In the genomic region with DNA sequence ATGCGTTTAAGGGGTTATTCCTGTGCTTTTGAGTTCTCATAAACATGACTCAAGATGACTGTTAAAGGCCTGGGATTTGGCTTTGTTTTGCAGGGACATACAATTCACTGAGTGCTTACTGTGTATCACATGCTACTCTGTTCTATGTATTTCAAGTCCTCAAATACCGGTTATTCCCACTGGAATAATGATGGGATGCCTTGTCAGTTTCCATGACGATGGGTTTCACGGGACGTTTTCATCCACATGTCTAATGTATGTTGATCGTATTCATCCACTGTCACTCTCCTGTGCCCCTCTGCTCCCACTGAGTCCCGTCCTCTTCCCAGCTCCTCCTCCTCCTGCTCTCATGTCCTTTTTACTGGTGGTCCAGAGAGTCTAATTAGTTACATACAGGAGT, we compare ENCODE assay signal across 29 mouse cellular contexts. TPM values are rescaled to one million over a fixed set of nuclear protein-coding genes. Genes with fewer than 3 reads are reported as not detected.
A peak's percentile ranks its signal among the peaks of the same experiment; 100 is the strongest.
DNase-seq lines count a peak whose midpoint lies in the region; ATAC-seq and TF ChIP-seq lines count a peak whose summit lies in the region.
"Had no signal": no experiment of that assay in that cellular context is flagged by ENCODE, and none has a peak within 500 bp of the region (broad histone marks: within the 10 kb centered on the region; RNA-seq: fewer than 3 reads in every experiment).

No protein-coding gene starts in this region.

- DNase-seq in hindbrain, embryonic 10.5 days (ENCODE audit: low spot score) = peak; percentile 38
- no peak for DNase-seq in layer of hippocampus, adult 2 months (ENCODE audit: low spot score in 2 of 2)
- DNase-seq in layer of hippocampus, adult 18-20 months (ENCODE audit: low spot score in 2 of 2) = no peak
- DNase-seq in midbrain, embryonic 14.5 days = peak; percentile 64
- DNase-seq in midbrain, embryonic 10.5 days (ENCODE audit: low spot score) = no peak
- peak; percentile 61 for DNase-seq in brain, embryonic 14.5 days (ENCODE audit: low read depth)
- no peak for DNase-seq in thymus, postnatal 10 days (ENCODE audit: low spot score in 2 of 2)
- DNase-seq: adrenal gland, postnatal 10 days; adrenal gland, postnatal 36 days; B cell, adult 2 months; cerebellum, adult 11 months; cerebellum, adult 2 months; cerebellum, adult 9-11 months; cerebellum, postnatal 25 days; forebrain, postnatal 0 days; gastrocnemius, adult 2 months; gastrocnemius, postnatal 14 days; heart, postnatal 14 days; heart, postnatal 4 days had no signal

- H3K4me1 ChIP-seq in hindbrain, embryonic 10.5 days (replicated peaks) = peaks cover 49% of the 10 kb centered on the region
- peaks cover 8% of the 10 kb centered on the region for H3K4me1 ChIP-seq in hindbrain, embryonic 16.5 days (ENCODE audit: control insufficient read depth, insufficient read depth, low read depth, low read length)
- peaks cover 32% of the 10 kb centered on the region for H3K4me1 ChIP-seq in midbrain, embryonic 14.5 days (ENCODE audit: control insufficient read depth, insufficient read depth, low read length)
- peaks cover 38% of the 10 kb centered on the region for H3K4me1 ChIP-seq in midbrain, embryonic 10.5 days

- H3K9ac ChIP-seq in hindbrain, embryonic 16.5 days (ENCODE audit: low read depth, low read length) = no peak overlapping the region
- H3K9ac ChIP-seq in midbrain, embryonic 14.5 days (replicated peaks; ENCODE audit: low read length) = no peak overlapping the region
- H3K9ac ChIP-seq: embryonic facial prominence, embryonic 12.5 days; embryonic facial prominence, embryonic 15.5 days; forebrain, postnatal 0 days; heart, embryonic 13.5 days had no signal

- H3K36me3 ChIP-seq in hindbrain, embryonic 10.5 days = no peaks in the 10 kb centered on the region
- H3K36me3 ChIP-seq in hindbrain, embryonic 16.5 days (ENCODE audit: control insufficient read depth, insufficient read depth, low read length) = no peaks in the 10 kb centered on the region
- H3K36me3 ChIP-seq in midbrain, embryonic 14.5 days (ENCODE audit: control insufficient read depth, insufficient read depth, low read length) = no peaks in the 10 kb centered on the region
- no peaks in the 10 kb centered on the region for H3K36me3 ChIP-seq in midbrain, embryonic 10.5 days
- H3K36me3 ChIP-seq: embryonic facial prominence, embryonic 12.5 days; embryonic facial prominence, embryonic 15.5 days had no signal

- H3K27ac ChIP-seq in hindbrain, embryonic 10.5 days = 0 out of 2 replicates have a peak overlapping the region, but pooled peaks have one; percentile 78
- H3K27ac ChIP-seq in hindbrain, embryonic 16.5 days (ENCODE audit: low read depth, low read length) = no peak overlapping the region
- peak overlapping the region; percentile 69 for H3K27ac ChIP-seq in layer of hippocampus, adult 2 months
- H3K27ac ChIP-seq in midbrain, embryonic 14.5 days (replicated peaks; ENCODE audit: low read depth, low read length) = peak overlapping the region; percentile 39
- no peak overlapping the region for H3K27ac ChIP-seq in midbrain, embryonic 10.5 days (replicated peaks)
- H3K27ac ChIP-seq: embryonic facial prominence, embryonic 12.5 days; embryonic facial prominence, embryonic 15.5 days; gastrocnemius, adult 2 months; heart, embryonic 13.5 days; hindbrain, postnatal 0 days had no signal

- TF ChIP-seq POLR2A in brain, embryonic 14.5 days (IDR thresholded peaks at IDR 0.05; ENCODE audit: borderline replicate concordance, extremely low read depth, insufficient read depth, insufficient read length, poor library complexity, severe bottlenecking) = no peak

- peaks cover 9% of the 10 kb centered on the region; the same call in 1 of the 2 replicates for H3K27me3 ChIP-seq in hindbrain, embryonic 10.5 days (ENCODE audit: insufficient read depth, poor library complexity, severe bottlenecking)
- H3K27me3 ChIP-seq in hindbrain, embryonic 16.5 days (replicated peaks; ENCODE audit: control insufficient read depth, insufficient read depth, low read length) = no peaks in the 10 kb centered on the region
- H3K27me3 ChIP-seq in midbrain, embryonic 14.5 days (ENCODE audit: control insufficient read depth, insufficient read depth, low read length) = no peaks in the 10 kb centered on the region
- H3K27me3 ChIP-seq in midbrain, embryonic 10.5 days (ENCODE audit: low read depth, poor library complexity, severe bottlenecking) = no peaks in the 10 kb centered on the region
- H3K27me3 ChIP-seq: CH12.LX; embryonic facial prominence, embryonic 12.5 days; embryonic facial prominence, embryonic 15.5 days; heart, embryonic 13.5 days; Patski had no signal

- H3K4me2 ChIP-seq in hindbrain, embryonic 16.5 days (ENCODE audit: low read length) = no peak overlapping the region
- no peak overlapping the region for H3K4me2 ChIP-seq in midbrain, embryonic 14.5 days (ENCODE audit: low read length)
- H3K4me2 ChIP-seq: embryonic facial prominence, embryonic 12.5 days; embryonic facial prominence, embryonic 15.5 days; heart, embryonic 13.5 days had no signal

- 48% methylated on average over 7 of the region's 7 CpGs for WGBS in hindbrain, embryonic 10.5 days
- 29% methylated on average over 7 of the region's 7 CpGs for WGBS in hindbrain, embryonic 16.5 days
- 12% methylated on average over 7 of the region's 7 CpGs for WGBS in midbrain, embryonic 14.5 days
- 66% methylated on average over 7 of the region's 7 CpGs for WGBS in midbrain, embryonic 10.5 days

- no peak overlapping the region for H3K4me3 ChIP-seq in hindbrain, embryonic 10.5 days
- H3K4me3 ChIP-seq in hindbrain, embryonic 16.5 days (ENCODE audit: low read length) = no peak overlapping the region
- H3K4me3 ChIP-seq in layer of hippocampus, adult 2 months = no peak overlapping the region
- no peak overlapping the region for H3K4me3 ChIP-seq in midbrain, embryonic 14.5 days (replicated peaks; ENCODE audit: low read depth, low read length)
- H3K4me3 ChIP-seq in midbrain, embryonic 10.5 days = no peak overlapping the region
- H3K4me3 ChIP-seq: embryonic facial prominence, embryonic 12.5 days; embryonic facial prominence, embryonic 15.5 days; gastrocnemius, adult 2 months; heart, embryonic 13.5 days had no signal

- TF ChIP-seq CTCF in layer of hippocampus, adult 2 months (conservative IDR thresholded peaks at IDR 0.05) = no peak
- TF ChIP-seq CTCF in brain, embryonic 14.5 days (IDR thresholded peaks at IDR 0.05; ENCODE audit: borderline replicate concordance, extremely low read depth, insufficient read depth, insufficient read length) = no peak

- no peak for ATAC-seq in hindbrain, embryonic 16.5 days
- no peak for ATAC-seq in midbrain, embryonic 14.5 days (ENCODE audit: low FRiP score, low TSS enrichment)
- ATAC-seq: forebrain, embryonic 14.5 days; forebrain, postnatal 0 days; hindbrain, postnatal 0 days; inflammation-experienced regulatory T-cells, adult 6 months; Patski had no signal

- no peaks in the 10 kb centered on the region for H3K9me3 ChIP-seq in hindbrain, embryonic 10.5 days
- H3K9me3 ChIP-seq in hindbrain, embryonic 16.5 days (ENCODE audit: control insufficient read depth, low read length) = no peaks in the 10 kb centered on the region
- H3K9me3 ChIP-seq in midbrain, embryonic 14.5 days (ENCODE audit: control insufficient read depth, low read length) = no peaks in the 10 kb centered on the region
- H3K9me3 ChIP-seq in midbrain, embryonic 10.5 days (replicated peaks) = no peaks in the 10 kb centered on the region
- H3K9me3 ChIP-seq: embryonic facial prominence, embryonic 12.5 days; embryonic facial prominence, embryonic 15.5 days; G1E; heart, embryonic 13.5 days had no signal

RNA-seq across cellular contexts. Expression of gene Ndufb4, which starts 2.5 kb away (rescaled TPM):
- 47.6 and 54.3 TPM in 2 replicates for polyA plus RNA-seq in hindbrain, embryonic 10.5 days (2016; fragmentation: Nextera tagmentation; extraction: Ambion mirVana)
- 48.5 and 64.7 TPM in 2 replicates for polyA plus RNA-seq in hindbrain, embryonic 16.5 days (2015; fragmentation: Nextera tagmentation; extraction: Ambion mirVana)
- total RNA-seq in layer of hippocampus, adult 2 months (2021) = 10 to 100 TPM; 83.1 to 94.7 TPM
- 10 to 100 TPM; 83.3 to 85.1 TPM for total RNA-seq in layer of hippocampus, adult 18-20 months (2021)
- 68.6 and 76.9 TPM in 2 replicates for polyA plus RNA-seq in midbrain, embryonic 14.5 days (2014; fragmentation: Nextera tagmentation; extraction: Ambion mirVana)
- 46.2 and 50.9 TPM in 2 replicates for polyA plus RNA-seq in midbrain, embryonic 10.5 days (2016; fragmentation: Nextera tagmentation; extraction: Ambion mirVana)
- polyA plus RNA-seq in brain, embryonic 14.5 days (2012; rRNA removed) = 41.7 and 67.5 TPM in 2 replicates

Comparison
In these comparisons a context has a peak if more than half of its experiments do, and no peak if none do; other contexts are left out.
1. DNase-seq: peak in hindbrain, embryonic 10.5 days (single experiment), midbrain, embryonic 14.5 days (single experiment) and brain, embryonic 14.5 days (single experiment); none in layer of hippocampus, adult 2 months (0 of 2), layer of hippocampus, adult 18-20 months (0 of 2), midbrain, embryonic 10.5 days (single experiment) and thymus, postnatal 10 days (0 of 2).
2. H3K27ac ChIP-seq: peak in hindbrain, embryonic 10.5 days (single experiment), layer of hippocampus, adult 2 months (single experiment) and midbrain, embryonic 14.5 days (single experiment); none in hindbrain, embryonic 16.5 days (single experiment) and midbrain, embryonic 10.5 days (single experiment).